Mouse (Mus musculus): ENCODE data around the gene Slc37a4. TPM values are rescaled to one million over a fixed set of nuclear protein-coding genes. Genes with fewer than 3 reads are reported as not detected.
"Not testable (repeated sequence)": the region's sequence is repeated elsewhere in the genome, so short reads cannot be mapped to it uniquely, and the experiment has no call there.

Gene Slc37a4
- polyA plus RNA-seq, 1 experiment from 2014 or later = 46.3 TPM

DNA sequence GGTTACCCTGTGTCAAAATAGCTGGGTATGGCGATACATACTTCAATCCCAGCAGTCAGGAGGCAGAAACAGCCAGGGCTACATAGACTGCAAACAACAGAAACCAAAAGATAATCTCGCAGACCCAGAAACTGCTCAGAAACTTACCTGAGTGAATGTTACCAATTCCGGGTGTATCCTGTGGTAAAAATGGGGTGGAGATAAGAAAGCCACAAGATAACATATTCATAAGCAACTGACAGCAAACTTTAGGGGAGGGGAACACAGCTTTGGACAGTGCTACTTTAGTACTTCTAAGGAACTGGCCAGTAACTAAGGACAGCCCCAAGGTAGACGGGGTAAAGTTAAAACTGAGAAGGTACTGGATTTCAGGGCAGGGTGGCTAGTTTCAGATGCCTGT, 15.7 kb downstream of the Slc37a4 start:
- no peak overlapping the region for H3K4me3 ChIP-seq (replicated peaks)
- H3K9ac ChIP-seq = no peak overlapping the region
- no peaks in the 10 kb centered on the region for H3K9me3 ChIP-seq (replicated peaks)
- H3K36me3 ChIP-seq (replicated peaks) = peaks cover 73% of the 10 kb centered on the region
- H3K27me3 ChIP-seq = no peaks in the 10 kb centered on the region
- H3K4me2 ChIP-seq = no peak overlapping the region
- ATAC-seq (ENCODE audit: insufficient read depth) = no peak
- peak overlapping the region; percentile 21; the same call in 1 of the 2 replicates for H3K27ac ChIP-seq (replicated peaks)
- H3K4me1 ChIP-seq (replicated peaks) = peaks cover 55% of the 10 kb centered on the region
- 18% methylated on average over 4 of the region's 4 CpGs for WGBS (ENCODE audit: insufficient replicate concordance)

DNA sequence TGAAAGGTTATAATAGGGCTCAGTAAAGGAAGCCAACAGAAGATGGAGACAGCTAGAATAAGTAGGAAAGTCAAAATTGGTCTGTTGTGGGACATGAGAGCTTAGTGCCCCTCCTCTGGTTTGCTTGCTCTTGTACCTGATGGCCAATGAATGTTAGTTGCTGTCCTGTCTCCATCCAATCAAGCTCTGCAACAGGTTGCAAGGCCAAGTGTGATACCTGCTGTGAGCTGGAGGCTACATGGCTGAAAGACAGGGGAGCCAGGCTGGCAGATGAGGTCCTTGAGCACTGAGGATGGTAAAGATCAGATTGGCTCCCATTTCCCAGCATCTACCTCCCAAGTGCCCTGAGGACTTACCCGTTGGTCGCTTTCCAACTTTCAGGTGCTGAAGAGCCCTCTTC, 16.1 kb downstream of the Slc37a4 start:
- 73% methylated on average over 2 of the region's 2 CpGs for WGBS (ENCODE audit: insufficient replicate concordance)
- H3K4me3 ChIP-seq (replicated peaks) = no peak overlapping the region
- H3K27ac ChIP-seq (replicated peaks) = peak overlapping the region; percentile 21; the same call in 1 of the 2 replicates
- H3K9ac ChIP-seq = no peak overlapping the region
- peaks cover 73% of the 10 kb centered on the region for H3K36me3 ChIP-seq (replicated peaks)
- no peak for ATAC-seq (ENCODE audit: insufficient read depth)
- H3K9me3 ChIP-seq (replicated peaks) = no peaks in the 10 kb centered on the region
- no peak overlapping the region for H3K4me2 ChIP-seq
- no peaks in the 10 kb centered on the region for H3K27me3 ChIP-seq
- peaks cover 57% of the 10 kb centered on the region for H3K4me1 ChIP-seq (replicated peaks)

DNA sequence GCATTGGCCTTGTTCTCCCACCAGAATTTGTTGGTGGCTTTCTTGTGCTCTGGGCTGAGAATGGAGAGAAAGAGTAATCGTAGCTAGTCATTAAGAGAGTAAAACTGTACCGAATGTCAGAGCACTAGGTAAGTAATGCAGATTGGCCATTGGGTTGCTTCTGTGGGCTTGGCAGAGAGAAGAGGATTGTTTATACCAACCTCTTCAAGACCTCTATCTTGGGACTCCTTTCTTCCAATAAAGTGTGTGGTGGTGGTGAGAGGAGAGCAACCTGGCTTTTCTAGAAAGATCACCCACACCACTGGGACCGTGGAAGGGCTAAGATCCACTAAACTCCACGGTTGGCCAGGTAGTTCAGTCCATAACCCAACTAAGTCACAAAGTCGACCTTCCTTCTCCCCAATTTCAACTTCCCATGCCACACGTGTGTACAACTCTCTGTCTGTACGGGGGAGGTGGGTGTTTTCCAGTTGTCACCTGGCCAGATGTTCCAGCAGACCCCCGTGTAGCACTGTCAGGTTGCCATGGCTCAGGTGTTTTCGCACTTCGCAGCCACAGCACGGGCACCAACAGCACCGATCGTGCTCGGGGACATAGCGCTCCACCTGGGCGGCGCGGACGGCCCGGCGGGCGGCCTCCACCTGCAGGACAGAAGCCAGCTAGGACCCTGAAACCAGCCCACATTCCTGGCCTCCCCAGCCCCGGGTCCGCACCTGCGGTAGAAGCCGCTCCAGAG, 20.7 kb downstream of the Slc37a4 start:
- H3K36me3 ChIP-seq (replicated peaks) = peaks cover 36% of the 10 kb centered on the region
- peak overlapping the region; percentile 85 for H3K9ac ChIP-seq
- peaks cover 29% of the 10 kb centered on the region for H3K4me1 ChIP-seq (replicated peaks)
- peak overlapping the region; percentile 81 for H3K27ac ChIP-seq (replicated peaks)
- H3K4me3 ChIP-seq (replicated peaks) = peak overlapping the region; percentile 89
- WGBS (ENCODE audit: insufficient replicate concordance) = 5% methylated on average over 26 of the region's 26 CpGs
- no peaks in the 10 kb centered on the region for H3K9me3 ChIP-seq (replicated peaks)
- H3K27me3 ChIP-seq = no peaks in the 10 kb centered on the region
- H3K4me2 ChIP-seq = peak overlapping the region; percentile 86
- ATAC-seq (ENCODE audit: insufficient read depth) = peak; percentile 70

- H3K27ac ChIP-seq (replicated peaks) = peak overlapping the region; percentile 81
- WGBS (ENCODE audit: insufficient replicate concordance) = under 1% methylated on average over 38 of the region's 38 CpGs
- H3K27me3 ChIP-seq = no peaks in the 10 kb centered on the region
- peaks cover 30% of the 10 kb centered on the region for H3K36me3 ChIP-seq (replicated peaks)
- peak overlapping the region; percentile 86 for H3K4me2 ChIP-seq
- peak overlapping the region; percentile 85 for H3K9ac ChIP-seq
- peak; percentile 95 for ATAC-seq (ENCODE audit: insufficient read depth)
- H3K4me3 ChIP-seq (replicated peaks) = peak overlapping the region; percentile 89
- peaks cover 24% of the 10 kb centered on the region for H3K4me1 ChIP-seq (replicated peaks)
- H3K9me3 ChIP-seq (replicated peaks) = no peaks in the 10 kb centered on the region
Observed at GRCm38 (mm10) chr9:44417892-44418363, 21.3 kb downstream of the Slc37a4 start.

DNA sequence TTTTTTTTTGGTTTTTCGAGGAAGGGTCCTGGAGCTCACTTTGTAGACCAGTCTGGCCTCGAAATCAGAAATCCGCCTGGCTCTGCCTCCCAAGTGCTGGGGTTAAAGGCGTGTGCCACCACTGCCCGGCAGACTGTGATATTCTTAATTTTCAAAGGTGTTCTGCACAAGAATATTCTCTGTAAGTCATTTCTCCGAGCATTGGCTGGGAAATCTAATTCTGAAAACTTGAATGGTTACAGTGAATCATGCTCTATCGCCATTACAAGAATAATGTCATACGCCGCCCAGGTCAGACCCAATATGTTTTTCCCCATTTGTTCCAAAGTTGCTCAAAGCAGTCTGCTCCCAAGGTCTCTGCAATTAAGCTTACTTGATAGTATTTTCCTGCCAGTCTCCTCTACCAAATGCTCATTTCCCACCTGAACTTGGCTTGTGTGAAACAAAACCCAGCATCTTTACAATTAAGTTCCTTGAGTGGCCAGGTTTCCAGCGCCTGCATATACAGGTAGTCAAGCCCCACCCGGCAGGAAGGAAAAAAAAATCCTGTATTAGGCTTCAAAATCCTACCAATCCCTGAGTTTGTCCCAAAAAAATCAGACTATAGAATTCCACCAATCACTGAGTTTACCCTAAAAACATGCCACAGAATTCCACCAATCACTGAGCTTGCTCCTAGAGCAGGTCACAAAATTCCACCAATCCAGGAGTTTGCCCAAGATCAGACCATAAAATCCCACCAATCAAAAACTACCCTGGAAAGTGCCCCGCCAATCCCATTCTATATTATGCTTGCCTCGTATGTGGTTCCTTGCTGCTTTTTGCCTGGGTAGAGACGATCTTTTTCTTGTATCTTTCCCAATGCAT, 22.1 kb downstream of the Slc37a4 start, which contains the start of gene Ccdc84:
Gene Ccdc84 (minus strand): TSS at position 51 of the 867 bp plus-strand sequence.
- Histone ChIP-seq H3K27me3 (no peaks in the 10 kb centered on the region), H3K4me2 (peak within 1 kb of the TSS; percentile 86), H3K36me3 (replicated peaks) (peaks cover 21% of the 10 kb centered on the region), H3K9ac (peak within 1 kb of the TSS; percentile 85), H3K27ac (replicated peaks) (peak within 1 kb of the TSS; percentile 81), H3K9me3 (replicated peaks) (no peaks in the 10 kb centered on the region), H3K4me3 (replicated peaks) (peak within 1 kb of the TSS; percentile 89), H3K4me1 (replicated peaks) (peaks cover 24% of the 10 kb centered on the region)
- no peak for ATAC-seq (ENCODE audit: insufficient read depth)
- WGBS (ENCODE audit: insufficient replicate concordance) = 67% methylated on average over 14 of the region's 14 CpGs

DNA sequence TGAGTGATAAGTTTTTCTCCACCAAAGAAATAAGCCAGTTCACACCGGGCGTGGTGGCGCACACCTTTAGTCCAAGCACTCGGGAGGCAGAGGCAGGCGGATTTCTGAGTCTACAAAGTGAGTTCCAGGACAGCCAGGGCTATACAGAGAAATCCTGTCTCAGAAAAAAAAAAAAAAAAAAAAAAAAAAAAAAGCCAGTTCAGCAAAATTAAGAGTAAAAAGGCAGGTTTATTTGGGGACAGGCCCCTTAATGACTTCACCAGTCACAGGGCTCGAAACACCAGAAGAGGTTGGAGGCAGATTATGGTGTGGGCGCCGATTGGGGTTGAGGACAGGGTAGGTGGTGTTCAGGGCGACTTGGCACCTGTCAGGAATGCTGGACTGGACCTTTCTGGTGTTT, 23.1 kb downstream of the Slc37a4 start:
- not testable (repeated sequence) for H3K9ac ChIP-seq; ATAC-seq (ENCODE audit: insufficient read depth); H3K27ac ChIP-seq (replicated peaks); H3K9me3 ChIP-seq (replicated peaks); H3K4me2 ChIP-seq; H3K4me3 ChIP-seq (replicated peaks); H3K27me3 ChIP-seq
- 75% methylated on average over 9 of the region's 9 CpGs for WGBS (ENCODE audit: insufficient replicate concordance)
- Histone ChIP-seq H3K36me3 (replicated peaks) (peaks cover 12% of the 10 kb centered on the region), H3K4me1 (replicated peaks) (peaks cover 24% of the 10 kb centered on the region)

- Histone ChIP-seq H3K4me2 (no peak overlapping the region), H3K9me3 (replicated peaks) (no peaks in the 10 kb centered on the region), H3K36me3 (replicated peaks) (peaks cover 8% of the 10 kb centered on the region; the same call in 1 of the 2 replicates), H3K4me1 (replicated peaks) (peaks cover 24% of the 10 kb centered on the region), H3K27ac (replicated peaks) (no peak overlapping the region), H3K27me3 (no peaks in the 10 kb centered on the region), H3K9ac (no peak overlapping the region), H3K4me3 (replicated peaks) (no peak overlapping the region)
- 54% methylated on average over 5 of the region's 5 CpGs for WGBS (ENCODE audit: insufficient replicate concordance)
- ATAC-seq (ENCODE audit: insufficient read depth) = no peak
Observed at GRCm38 (mm10) chr9:44420280-44420898, 23.7 kb downstream of the Slc37a4 start.

DNA sequence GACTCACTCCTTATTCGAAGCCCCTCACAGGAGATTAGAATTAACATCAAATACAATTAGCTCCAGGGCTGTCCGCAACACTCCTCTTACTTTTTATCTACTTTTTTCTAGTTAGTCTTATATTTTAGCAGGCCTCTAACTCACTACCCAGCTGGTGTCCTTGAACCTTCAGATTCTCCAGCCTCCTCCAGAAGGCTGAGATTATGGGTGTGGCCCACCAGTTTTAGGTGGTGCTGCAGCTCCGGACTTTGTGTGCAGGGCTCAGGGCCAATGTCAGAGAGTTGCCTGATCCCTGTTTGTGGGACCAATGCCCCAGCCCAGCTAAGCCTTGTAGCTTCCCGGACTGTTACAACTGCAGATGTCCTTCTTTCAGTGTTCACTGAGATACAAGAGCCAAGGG, 26.9 kb downstream of the Slc37a4 start:
- no peaks in the 10 kb centered on the region for H3K36me3 ChIP-seq (replicated peaks)
- H3K9me3 ChIP-seq (replicated peaks) = no peaks in the 10 kb centered on the region
- H3K9ac ChIP-seq = no peak overlapping the region
- H3K4me1 ChIP-seq (replicated peaks) = peaks cover 4% of the 10 kb centered on the region
- 56% methylated on average over 4 of the region's 4 CpGs for WGBS (ENCODE audit: insufficient replicate concordance)
- H3K27ac ChIP-seq (replicated peaks) = no peak overlapping the region
- no peak for ATAC-seq (ENCODE audit: insufficient read depth)
- no peaks in the 10 kb centered on the region for H3K27me3 ChIP-seq
- H3K4me2 ChIP-seq = no peak overlapping the region
- H3K4me3 ChIP-seq (replicated peaks) = no peak overlapping the region

DNA sequence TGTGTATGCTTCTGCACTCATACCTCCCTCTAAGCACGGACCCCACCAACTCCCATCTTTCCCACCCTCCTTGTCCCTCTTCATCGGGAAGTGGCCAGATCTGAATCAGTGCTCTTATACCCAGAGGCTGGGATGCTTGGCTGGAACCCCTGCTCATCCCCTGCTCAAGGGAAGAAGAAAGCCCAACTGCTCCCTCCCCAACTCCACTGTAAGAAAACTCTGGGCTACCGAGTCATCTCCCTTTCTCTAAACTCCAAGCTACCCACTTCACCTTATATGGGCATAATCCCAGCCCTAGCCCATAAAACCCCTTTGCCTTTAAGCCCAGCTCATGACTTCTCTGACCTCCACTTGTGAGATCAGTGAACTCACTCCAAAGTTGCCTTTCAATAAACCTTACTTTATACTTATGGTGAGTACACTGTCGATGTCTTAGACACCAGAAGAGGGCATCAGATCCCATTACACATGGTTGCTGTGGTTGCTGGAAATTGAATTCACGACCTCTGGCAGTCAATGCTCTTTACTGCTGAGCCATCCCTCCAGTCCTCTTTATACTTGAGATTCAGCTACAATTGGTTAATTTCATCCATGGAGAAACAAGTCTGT, 36.0 kb downstream of the Slc37a4 start:
- H3K4me1 ChIP-seq (replicated peaks) = no peaks in the 10 kb centered on the region
- no peak overlapping the region for H3K27ac ChIP-seq (replicated peaks)
- no peak for ATAC-seq (ENCODE audit: insufficient read depth)
- 36% methylated on average over 5 of the region's 5 CpGs for WGBS (ENCODE audit: insufficient replicate concordance)
- no peaks in the 10 kb centered on the region for H3K36me3 ChIP-seq (replicated peaks)
- no peak overlapping the region for H3K9ac ChIP-seq
- peaks cover 5% of the 10 kb centered on the region; the same call in 1 of the 2 replicates for H3K27me3 ChIP-seq
- H3K4me2 ChIP-seq = no peak overlapping the region
- no peaks in the 10 kb centered on the region for H3K9me3 ChIP-seq (replicated peaks)
- H3K4me3 ChIP-seq (replicated peaks) = no peak overlapping the region

- ATAC-seq (ENCODE audit: insufficient read depth) = no peak
- no peak overlapping the region for H3K4me2 ChIP-seq
- no peak overlapping the region; the same call in 1 of the 2 replicates for H3K27ac ChIP-seq (replicated peaks)
Observed at GRCm38 (mm10) chr9:44435747-44436146, 39.1 kb downstream of the Slc37a4 start.

More at GRCm38 (mm10) chr9:44435747-44436146, 39.1 kb downstream of the Slc37a4 start:
- Histone ChIP-seq H3K27me3 (peaks cover 5% of the 10 kb centered on the region; the same call in 1 of the 2 replicates), H3K9ac (no peak overlapping the region), H3K4me3 (replicated peaks) (no peak overlapping the region), H3K9me3 (replicated peaks) (no peaks in the 10 kb centered on the region), H3K4me1 (replicated peaks) (no peaks in the 10 kb centered on the region), H3K36me3 (replicated peaks) (no peaks in the 10 kb centered on the region)
- 12% methylated on average over 6 of the region's 6 CpGs for WGBS (ENCODE audit: insufficient replicate concordance)

All from liver, embryonic 15.5 days (tissue).